Mouse (Mus musculus): ENCODE data around the gene Prrt1. TPM values are rescaled to one million over a fixed set of nuclear protein-coding genes. Genes with fewer than 3 reads are reported as not detected.

Prrt1 gene
- total RNA-seq, 4 experiments from 2014 or later: 211 to 266 (median 228) TPM

GRCm38 (mm10) chr17:34627943-34628643, 1.2 kb upstream of the Prrt1 start, which contains the start of gene Ppt2:
Gene Ppt2 (minus strand): TSS chr17:34628510.
- DNase-seq (ENCODE audit: low spot score in 2 of 2): no peak

- no peak for DNase-seq (ENCODE audit: low spot score in 2 of 2)
These were observed 727 bp upstream of the Prrt1 start for GRCm38 (mm10) chr17:34628644-34628967.

DNA sequence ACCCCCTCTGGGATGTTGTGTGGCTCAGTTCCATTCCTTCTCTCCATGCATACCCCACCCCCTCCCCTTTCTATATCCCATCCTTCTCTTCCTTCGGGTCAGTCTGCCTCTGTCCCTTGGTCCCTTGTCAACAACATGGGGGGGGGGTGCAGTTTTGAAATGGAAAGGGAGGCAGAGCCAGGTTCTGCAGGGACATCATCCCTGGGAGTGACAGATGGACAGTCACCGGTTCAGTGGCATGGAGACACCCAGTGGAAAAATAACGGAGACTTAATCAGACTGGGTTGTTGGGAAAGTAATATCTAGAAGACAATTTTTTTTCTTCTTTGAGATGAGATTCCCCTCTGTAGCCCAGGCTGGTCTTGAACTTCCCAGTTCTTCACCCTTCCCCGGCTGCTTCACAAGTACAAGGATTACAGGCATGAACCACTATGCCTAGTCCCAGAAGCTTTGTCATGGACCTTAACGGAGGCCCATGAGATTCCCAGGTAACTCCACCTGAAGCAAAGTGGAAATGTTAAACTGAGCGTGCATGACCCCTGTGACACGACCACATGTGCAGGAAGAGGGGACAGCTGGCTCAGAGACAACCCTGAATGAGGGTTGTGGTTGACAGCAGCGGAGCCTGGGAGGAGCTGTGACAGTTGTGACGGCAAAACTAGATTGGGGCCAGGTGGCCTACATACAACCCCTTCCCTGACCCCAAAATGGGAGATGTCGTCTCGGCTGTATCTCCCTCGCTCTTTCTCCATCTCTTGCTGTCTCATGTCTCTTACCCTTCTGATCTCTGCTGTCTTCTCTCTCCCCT, 667 bp downstream of the Prrt1 start:
- no peak for DNase-seq (ENCODE audit: low spot score in 2 of 2)

- DNase-seq (ENCODE audit: low spot score in 2 of 2): no peak
These were observed 1.5 kb downstream of the Prrt1 start for GRCm38 (mm10) chr17:34630761-34631301.

DNA sequence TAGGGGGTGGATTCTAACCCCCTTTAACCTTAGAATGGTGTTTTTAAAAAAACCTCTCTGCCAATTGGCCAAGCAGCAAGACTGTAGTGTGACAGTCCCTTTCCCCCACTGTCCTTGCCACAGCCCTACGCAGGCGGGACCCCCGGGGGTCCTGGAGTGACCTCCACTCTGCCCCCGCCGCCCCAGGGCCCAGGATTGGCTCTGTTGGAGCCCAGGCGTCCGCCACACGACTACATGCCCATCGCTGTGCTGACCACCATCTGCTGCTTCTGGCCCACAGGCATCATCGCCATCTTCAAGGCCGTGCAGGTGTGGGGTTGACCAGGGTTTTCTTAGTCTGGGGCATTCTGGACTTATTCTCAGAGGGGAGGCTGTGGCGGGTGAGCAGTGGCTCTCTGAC, 2.3 kb downstream of the Prrt1 start:
- no peak for DNase-seq (ENCODE audit: low spot score in 2 of 2)

GRCm38 (mm10) chr17:34632261-34632691, 2.9 kb downstream of the Prrt1 start:
- peak; percentile 84 to 89 for DNase-seq (ENCODE audit: low spot score in 2 of 2)

DNA sequence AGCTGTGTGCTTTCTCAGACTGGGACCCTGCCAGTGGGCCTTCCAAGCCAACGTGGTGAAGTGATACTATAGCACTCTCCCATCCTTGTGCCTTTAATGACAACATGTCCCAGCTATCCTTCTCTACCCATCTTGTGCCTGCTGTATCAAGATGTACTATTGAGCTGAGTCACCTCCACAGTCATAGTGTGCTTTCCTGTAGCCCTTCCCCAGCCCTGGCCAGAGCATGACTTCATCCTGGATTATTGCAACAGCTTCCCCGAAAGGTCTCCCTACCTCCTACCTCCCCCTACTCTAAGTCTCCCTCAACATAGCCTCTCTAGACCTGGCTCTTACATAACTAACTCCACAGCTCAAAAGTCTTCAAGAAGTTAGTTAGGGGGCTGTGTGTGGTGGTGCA, 6.3 kb downstream of the Prrt1 start:
- no peak for DNase-seq (ENCODE audit: low spot score in 2 of 2)

GRCm38 (mm10) chr17:34637459-34637858, 8.1 kb downstream of the Prrt1 start:
- no peak for DNase-seq (ENCODE audit: low spot score in 2 of 2)

GRCm38 (mm10) chr17:34639461-34640255, 10.3 kb downstream of the Prrt1 start:
- no peak for DNase-seq (ENCODE audit: low spot score in 2 of 2)

DNA sequence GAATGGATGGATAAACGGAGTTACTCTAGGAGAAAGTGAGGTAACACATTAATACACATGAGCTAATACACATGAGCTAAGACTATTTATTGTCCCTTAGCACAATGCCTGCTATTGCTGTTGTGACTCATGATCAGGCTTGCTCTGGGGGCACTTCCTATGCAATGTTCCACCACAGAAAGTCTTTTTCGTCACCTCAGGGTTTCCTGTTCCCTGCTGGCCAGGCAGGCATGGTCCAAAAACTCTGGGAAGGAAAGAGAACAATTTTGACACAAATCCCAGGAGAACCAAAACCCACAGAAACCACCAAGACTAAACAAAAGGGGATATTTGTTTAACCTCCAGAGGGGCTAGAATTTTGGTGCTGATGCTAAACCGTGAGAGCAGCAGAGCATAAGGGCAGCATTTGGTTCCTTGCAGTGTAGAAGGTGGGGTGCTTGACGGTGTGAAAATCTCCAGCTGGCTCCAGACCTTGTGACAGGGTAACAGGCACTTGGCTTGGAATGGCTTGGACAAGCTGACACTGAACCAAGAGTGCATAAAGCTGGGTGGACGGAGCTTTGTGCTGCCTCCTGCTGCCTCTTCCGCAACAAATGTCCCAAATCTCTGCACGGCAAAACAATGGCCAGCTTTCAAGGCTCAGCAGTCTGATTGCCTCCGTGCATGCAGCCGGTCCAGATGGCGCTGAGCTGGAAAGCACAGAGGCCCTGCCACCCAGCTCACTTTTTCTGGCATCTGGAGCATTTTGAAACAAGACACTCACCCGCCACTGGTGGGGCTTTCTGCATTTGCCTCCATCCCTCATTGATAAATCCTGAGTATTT, 11.7 kb downstream of the Prrt1 start:
- peak in 1 of 2 experiments; percentile 76 for DNase-seq (ENCODE audit: low spot score in 2 of 2)

DNA sequence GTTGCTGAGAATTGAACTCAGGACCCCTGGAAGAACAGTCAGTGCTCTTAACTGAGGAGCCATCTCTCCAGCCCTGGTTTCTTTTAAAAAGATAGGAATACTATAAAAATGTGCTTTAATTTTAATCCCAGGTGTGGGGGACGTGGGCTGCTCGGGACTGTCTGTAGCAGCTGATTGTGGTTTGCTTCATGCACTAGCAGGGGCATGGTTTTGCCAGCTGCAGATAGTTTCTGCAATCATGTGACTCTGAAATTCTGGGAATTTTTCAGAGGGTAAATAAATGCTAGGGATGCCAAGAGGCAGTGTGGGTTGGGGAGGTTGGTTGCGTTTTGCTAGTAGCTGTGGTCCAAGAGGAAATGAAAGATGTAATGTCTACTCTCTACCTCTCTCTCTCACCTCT, 12.6 kb downstream of the Prrt1 start:
- no peak for DNase-seq (ENCODE audit: low spot score in 2 of 2)

GRCm38 (mm10) chr17:34643379-34643778, 14.0 kb downstream of the Prrt1 start:
- DNase-seq (ENCODE audit: low spot score in 2 of 2): no peak

DNA sequence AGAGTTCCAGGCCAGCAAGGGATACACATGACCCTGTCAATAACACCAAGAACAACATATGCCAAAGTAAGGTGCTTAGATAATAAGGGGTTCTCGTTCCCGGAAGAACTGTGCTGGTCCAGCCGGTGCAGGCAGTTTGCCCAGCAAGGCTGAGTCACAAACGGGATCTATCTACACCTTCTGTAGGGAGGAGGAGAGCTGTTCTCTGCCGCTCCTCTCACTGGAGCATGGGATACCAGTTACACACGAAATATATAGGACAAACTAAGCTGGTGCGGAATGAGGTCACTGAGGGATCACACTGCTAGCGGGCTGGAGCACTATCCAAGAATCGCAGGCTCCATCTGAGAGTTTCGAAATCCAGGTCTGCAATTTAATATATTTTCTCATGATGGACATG, 14.6 kb downstream of the Prrt1 start:
- DNase-seq (ENCODE audit: low spot score in 2 of 2): no peak

GRCm38 (mm10) chr17:34644608-34645007, 15.3 kb downstream of the Prrt1 start, which contains the start of gene Fkbpl:
Gene Fkbpl (plus strand): TSS chr17:34644764.
- peak; percentile 98 for DNase-seq (ENCODE audit: low spot score in 2 of 2)

- DNase-seq (ENCODE audit: low spot score in 2 of 2): no peak
These were observed 16.0 kb downstream of the Prrt1 start for GRCm38 (mm10) chr17:34645256-34645829.

GRCm38 (mm10) chr17:34645831-34646511, 16.6 kb downstream of the Prrt1 start:
- DNase-seq (ENCODE audit: low spot score in 2 of 2): no peak

DNA sequence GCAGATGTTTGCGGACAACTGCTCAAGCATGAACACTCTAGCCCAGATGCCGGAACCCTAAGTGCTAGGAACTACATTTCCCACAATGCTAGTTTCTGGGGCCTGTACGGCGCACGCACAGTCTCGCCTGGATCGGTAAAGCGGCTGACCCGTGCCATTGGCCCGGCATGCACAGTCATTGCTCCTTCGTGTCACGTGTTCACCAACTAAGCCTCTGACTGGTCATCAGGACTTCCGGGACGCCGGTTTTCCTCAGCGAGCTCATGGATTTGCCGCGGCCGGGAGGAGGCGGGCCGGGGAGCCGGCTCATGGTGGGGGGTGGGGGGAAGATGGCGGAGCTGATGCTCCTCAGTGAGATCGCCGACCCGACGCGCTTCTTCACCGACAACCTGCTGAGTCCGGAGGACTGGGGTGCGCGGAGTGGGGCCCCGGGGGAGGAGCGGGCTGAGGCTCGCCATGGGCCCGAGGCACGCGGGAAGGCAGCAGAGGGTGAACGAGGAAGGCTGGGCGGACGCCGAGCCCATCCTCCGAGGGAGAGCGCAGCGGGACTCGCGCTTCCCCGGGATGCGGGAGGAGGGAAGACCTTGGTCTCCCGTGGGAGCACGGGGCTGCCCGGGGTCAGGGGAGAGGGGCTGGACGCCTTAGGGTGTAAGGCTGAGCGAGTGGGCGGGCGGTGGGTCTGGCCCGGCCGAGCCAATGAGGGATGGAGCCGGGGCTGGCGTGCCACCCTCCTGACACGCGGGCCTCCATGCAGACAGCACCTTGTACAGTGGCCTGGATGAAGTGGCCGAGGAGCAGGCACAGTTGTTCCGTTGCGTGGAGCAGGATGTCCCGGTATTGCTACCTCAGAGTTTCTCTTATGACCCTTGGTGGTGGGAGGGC, 17.8 kb downstream of the Prrt1 start, which contains the start of gene Atf6b:
Gene Atf6b, plus strand, starts transcription at position 241 of the 882 bp plus-strand sequence.
- peak; percentile 98 for DNase-seq (ENCODE audit: low spot score in 2 of 2)

DNA sequence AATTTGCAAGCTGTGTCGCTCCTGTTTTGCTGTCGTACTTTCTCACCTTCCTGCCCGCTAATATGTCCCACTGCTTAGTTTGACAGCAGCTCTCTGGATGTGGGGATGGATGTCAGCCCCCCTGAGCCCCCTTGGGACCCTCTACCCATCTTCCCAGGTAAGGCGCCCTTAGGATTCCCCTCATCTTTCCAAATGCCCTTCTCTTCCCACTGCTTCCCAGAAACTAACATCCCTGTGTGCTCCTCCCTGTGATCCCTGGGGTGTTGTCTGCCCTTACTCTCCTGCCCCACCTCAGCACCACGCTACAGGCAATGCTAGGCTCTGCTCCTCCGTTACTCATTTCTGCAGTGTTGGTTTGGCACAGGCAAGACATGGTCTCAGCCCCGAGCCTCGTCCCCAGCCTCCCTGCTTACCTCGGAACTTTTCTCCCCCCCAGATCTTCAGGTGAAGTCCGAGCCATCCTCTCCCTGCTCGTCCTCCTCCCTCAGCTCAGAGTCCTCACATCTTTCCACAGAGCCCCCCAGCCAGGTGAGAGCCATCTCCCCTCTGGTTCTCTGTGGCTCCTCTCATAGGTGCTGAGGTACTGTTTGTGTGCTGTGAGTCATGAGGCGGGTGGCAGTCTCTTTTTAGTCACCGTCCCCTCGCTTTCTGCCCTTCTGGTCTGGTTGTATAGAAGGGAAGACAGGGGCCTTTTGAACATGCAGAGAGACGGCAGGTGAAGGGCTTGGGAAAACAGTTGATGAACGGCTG, 19.0 kb downstream of the Prrt1 start:
- no peak for DNase-seq (ENCODE audit: low spot score in 2 of 2)

Data from layer of hippocampus, adult 8-10 months (tissue).